Mouse (Mus musculus): ENCODE measurements around the gene Zfp119b. TPM values are rescaled to one million over a fixed set of nuclear protein-coding genes. Genes with fewer than 3 reads are reported as not detected.

Gene Zfp119b
- polyA plus RNA-seq, 1 experiment from 2014 or later: 6.7 TPM

GRCm38 (mm10) chr17:55969560-55969959 is 20.3 kb upstream of the Zfp119b start:
- H3K27ac ChIP-seq (ENCODE audit: low read length): peak overlapping the region; percentile 59
- no peaks in the 10 kb centered on the region for H3K9me3 ChIP-seq (ENCODE audit: control insufficient read depth, low read length)
- peaks cover 18% of the 10 kb centered on the region for H3K4me1 ChIP-seq (replicated peaks; ENCODE audit: control insufficient read depth, insufficient read depth, low read length)
- 32% methylated on average over 14 of the region's 14 CpGs for WGBS
- H3K9ac ChIP-seq (replicated peaks; ENCODE audit: low read depth, low read length): peak overlapping the region; percentile 95
- peaks cover 2% of the 10 kb centered on the region for H3K36me3 ChIP-seq (ENCODE audit: control insufficient read depth, insufficient read depth)
- ATAC-seq: peak; percentile 42
- H3K27me3 ChIP-seq (replicated peaks; ENCODE audit: control insufficient read depth, insufficient read depth, low read length): no peaks in the 10 kb centered on the region
- H3K4me3 ChIP-seq (replicated peaks; ENCODE audit: low read length): peak overlapping the region; percentile 78; the same call in 1 of the 2 replicates
- H3K4me2 ChIP-seq (ENCODE audit: low read length): peak overlapping the region; percentile 84

DNA sequence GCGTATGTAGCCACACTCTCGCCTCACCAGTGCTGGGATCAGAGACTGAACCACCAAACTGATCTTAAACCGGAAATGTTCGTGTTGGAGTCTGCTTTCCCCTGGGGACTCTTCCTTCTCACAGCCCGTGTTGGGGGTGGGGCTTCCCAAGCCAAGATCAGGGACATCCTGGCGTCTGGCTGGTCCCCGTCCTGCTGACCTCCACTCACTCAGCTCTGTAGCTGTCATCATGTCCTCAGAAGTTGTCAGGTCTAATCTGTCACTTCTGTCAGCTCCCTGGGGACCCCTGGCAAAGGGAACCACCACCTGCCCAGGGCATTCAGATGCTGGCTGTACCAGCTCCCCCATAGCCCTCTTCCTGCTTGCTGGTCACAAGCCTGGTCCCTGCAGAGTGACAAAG is 18.9 kb upstream of the Zfp119b start:
- H3K4me1 ChIP-seq (replicated peaks; ENCODE audit: control insufficient read depth, insufficient read depth, low read length): peaks cover 18% of the 10 kb centered on the region
- no peak overlapping the region for H3K4me3 ChIP-seq (replicated peaks; ENCODE audit: low read length)
- H3K9me3 ChIP-seq (ENCODE audit: control insufficient read depth, low read length): no peaks in the 10 kb centered on the region
- peak overlapping the region; percentile 30; the same call in 1 of the 2 replicates for H3K9ac ChIP-seq (replicated peaks; ENCODE audit: low read depth, low read length)
- H3K36me3 ChIP-seq (ENCODE audit: control insufficient read depth, insufficient read depth): peaks cover 2% of the 10 kb centered on the region
- H3K27ac ChIP-seq (ENCODE audit: low read length): no peak overlapping the region
- ATAC-seq: no peak
- 75% methylated on average over 7 of the region's 7 CpGs for WGBS
- H3K27me3 ChIP-seq (replicated peaks; ENCODE audit: control insufficient read depth, insufficient read depth, low read length): no peaks in the 10 kb centered on the region
- H3K4me2 ChIP-seq (ENCODE audit: low read length): no peak overlapping the region

GRCm38 (mm10) chr17:55967186-55967585 is 17.9 kb upstream of the Zfp119b start:
- ATAC-seq: no peak
- Histone ChIP-seq H3K4me1 (replicated peaks; ENCODE audit: control insufficient read depth, insufficient read depth, low read length) (peaks cover 18% of the 10 kb centered on the region), H3K36me3 (ENCODE audit: control insufficient read depth, insufficient read depth) (peaks cover 2% of the 10 kb centered on the region), H3K27ac (ENCODE audit: low read length) (no peak overlapping the region), H3K27me3 (replicated peaks; ENCODE audit: control insufficient read depth, insufficient read depth, low read length) (no peaks in the 10 kb centered on the region), H3K4me3 (replicated peaks; ENCODE audit: low read length) (no peak overlapping the region), H3K9me3 (ENCODE audit: control insufficient read depth, low read length) (no peaks in the 10 kb centered on the region), H3K4me2 (ENCODE audit: low read length) (no peak overlapping the region), H3K9ac (replicated peaks; ENCODE audit: low read depth, low read length) (no peak overlapping the region)
- WGBS: 93% methylated on average over 4 of the region's 4 CpGs

DNA sequence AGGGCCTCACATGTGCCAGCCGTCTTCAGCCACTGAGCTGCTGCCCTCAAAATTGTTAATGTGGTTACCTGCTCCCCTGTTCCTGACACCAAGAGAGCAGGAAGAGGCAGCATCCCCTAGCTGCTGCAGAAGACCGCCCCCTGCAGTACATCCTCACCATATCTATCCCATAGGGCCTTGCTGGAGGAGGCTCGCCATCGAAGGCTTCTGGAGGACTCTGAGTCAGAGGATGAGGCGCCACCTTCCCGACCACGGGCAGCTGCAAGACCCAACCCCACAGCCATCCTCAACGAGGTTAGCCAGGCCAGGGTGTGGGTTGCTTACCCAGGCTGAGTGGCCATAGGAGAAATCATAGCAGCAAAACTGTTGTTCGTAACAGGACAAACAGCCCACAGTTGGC is 15.7 kb upstream of the Zfp119b start:
- Histone ChIP-seq H3K4me1 (replicated peaks; ENCODE audit: control insufficient read depth, insufficient read depth, low read length) (peaks cover 9% of the 10 kb centered on the region), H3K4me3 (replicated peaks; ENCODE audit: low read length) (no peak overlapping the region), H3K4me2 (ENCODE audit: low read length) (no peak overlapping the region), H3K27ac (ENCODE audit: low read length) (no peak overlapping the region), H3K36me3 (ENCODE audit: control insufficient read depth, insufficient read depth) (peaks cover 2% of the 10 kb centered on the region), H3K9ac (replicated peaks; ENCODE audit: low read depth, low read length) (no peak overlapping the region), H3K27me3 (replicated peaks; ENCODE audit: control insufficient read depth, insufficient read depth, low read length) (no peaks in the 10 kb centered on the region), H3K9me3 (ENCODE audit: control insufficient read depth, low read length) (no peaks in the 10 kb centered on the region)
- ATAC-seq: no peak
- WGBS: 84% methylated on average over 9 of the region's 9 CpGs

GRCm38 (mm10) chr17:55964496-55964895 is 15.2 kb upstream of the Zfp119b start:
- no peak overlapping the region for H3K9ac ChIP-seq (replicated peaks; ENCODE audit: low read depth, low read length)
- no peak overlapping the region for H3K4me3 ChIP-seq (replicated peaks; ENCODE audit: low read length)
- H3K36me3 ChIP-seq (ENCODE audit: control insufficient read depth, insufficient read depth): peaks cover 2% of the 10 kb centered on the region
- 89% methylated on average over 10 of the region's 10 CpGs for WGBS
- H3K4me1 ChIP-seq (replicated peaks; ENCODE audit: control insufficient read depth, insufficient read depth, low read length): peaks cover 9% of the 10 kb centered on the region
- H3K27ac ChIP-seq (ENCODE audit: low read length): no peak overlapping the region
- no peaks in the 10 kb centered on the region for H3K9me3 ChIP-seq (ENCODE audit: control insufficient read depth, low read length)
- H3K27me3 ChIP-seq (replicated peaks; ENCODE audit: control insufficient read depth, insufficient read depth, low read length): no peaks in the 10 kb centered on the region
- H3K4me2 ChIP-seq (ENCODE audit: low read length): no peak overlapping the region
- ATAC-seq: no peak

DNA sequence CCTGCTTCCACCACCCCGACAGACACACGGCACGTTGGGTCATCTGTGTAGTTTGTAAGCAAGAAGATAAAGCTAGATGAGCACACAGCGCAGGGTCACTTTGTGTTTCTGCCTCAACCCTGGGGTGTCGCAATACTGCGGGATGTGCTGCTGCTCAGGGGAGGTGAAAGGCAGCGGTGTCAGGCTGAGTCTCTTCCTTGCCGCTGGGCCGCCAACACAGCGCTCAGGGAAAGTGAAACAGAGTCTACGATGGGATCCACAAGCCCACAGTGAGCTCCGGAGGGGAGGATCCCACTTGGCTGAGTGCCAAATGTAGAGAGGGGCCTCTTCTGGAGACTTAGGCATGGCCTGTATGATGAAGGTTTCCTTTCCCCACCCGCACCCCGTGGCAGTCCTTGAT is 13.9 kb upstream of the Zfp119b start:
- WGBS: 77% methylated on average over 14 of the region's 14 CpGs
- H3K4me2 ChIP-seq (ENCODE audit: low read length): no peak overlapping the region
- H3K27me3 ChIP-seq (replicated peaks; ENCODE audit: control insufficient read depth, insufficient read depth, low read length): no peaks in the 10 kb centered on the region
- H3K4me3 ChIP-seq (replicated peaks; ENCODE audit: low read length): no peak overlapping the region
- H3K27ac ChIP-seq (ENCODE audit: low read length): no peak overlapping the region
- H3K4me1 ChIP-seq (replicated peaks; ENCODE audit: control insufficient read depth, insufficient read depth, low read length): peaks cover 14% of the 10 kb centered on the region
- peaks cover 2% of the 10 kb centered on the region for H3K36me3 ChIP-seq (ENCODE audit: control insufficient read depth, insufficient read depth)
- H3K9ac ChIP-seq (replicated peaks; ENCODE audit: low read depth, low read length): no peak overlapping the region
- ATAC-seq: no peak
- no peaks in the 10 kb centered on the region for H3K9me3 ChIP-seq (ENCODE audit: control insufficient read depth, low read length)

DNA sequence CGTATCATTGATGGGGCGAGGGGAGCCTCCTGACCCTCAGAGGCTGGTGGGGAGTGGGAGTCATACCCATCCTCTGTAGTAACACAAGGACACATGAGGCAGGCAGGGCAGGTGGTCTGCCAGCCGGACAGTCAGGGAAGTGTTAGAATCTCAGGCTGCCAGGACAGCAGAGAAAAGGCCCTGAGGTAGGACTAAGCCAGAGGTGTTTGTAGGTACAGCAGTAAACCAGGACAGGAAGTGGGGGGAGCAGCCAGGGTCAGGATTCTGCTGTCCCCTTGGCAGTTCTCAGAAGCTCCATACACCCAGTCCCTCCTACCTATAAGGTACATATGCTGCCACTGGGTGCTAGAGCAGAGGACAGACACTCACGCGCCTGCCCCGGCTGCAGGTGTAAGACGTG is 12.3 kb upstream of the Zfp119b start:
- no peak overlapping the region for H3K4me2 ChIP-seq (ENCODE audit: low read length)
- 91% methylated on average over 7 of the region's 7 CpGs for WGBS
- no peak for ATAC-seq
- H3K9me3 ChIP-seq (ENCODE audit: control insufficient read depth, low read length): no peaks in the 10 kb centered on the region
- H3K36me3 ChIP-seq (ENCODE audit: control insufficient read depth, insufficient read depth): peaks cover 2% of the 10 kb centered on the region
- H3K9ac ChIP-seq (replicated peaks; ENCODE audit: low read depth, low read length): no peak overlapping the region
- H3K27ac ChIP-seq (ENCODE audit: low read length): no peak overlapping the region
- no peaks in the 10 kb centered on the region for H3K27me3 ChIP-seq (replicated peaks; ENCODE audit: control insufficient read depth, insufficient read depth, low read length)
- peaks cover 16% of the 10 kb centered on the region for H3K4me1 ChIP-seq (replicated peaks; ENCODE audit: control insufficient read depth, insufficient read depth, low read length)
- no peak overlapping the region for H3K4me3 ChIP-seq (replicated peaks; ENCODE audit: low read length)

DNA sequence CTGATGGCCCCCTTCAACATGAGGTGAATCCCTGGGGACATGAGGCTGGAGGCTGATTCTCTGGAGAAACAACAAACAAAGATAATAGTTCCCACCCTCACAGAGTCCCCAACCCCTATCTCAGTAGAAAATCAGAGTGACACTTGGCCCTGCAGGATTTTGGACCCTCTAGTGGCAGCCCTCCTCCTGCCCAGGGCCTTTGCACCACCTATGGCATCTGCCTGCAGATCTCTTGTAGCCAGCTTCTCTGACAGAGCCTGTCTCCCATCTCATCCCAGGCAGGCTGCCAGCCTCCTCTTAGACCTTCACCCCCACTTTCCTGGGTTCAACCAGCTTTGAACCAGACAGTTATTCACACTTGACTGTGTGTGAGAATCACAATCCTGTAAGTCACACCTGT is 11.5 kb upstream of the Zfp119b start:
- no peak for ATAC-seq

DNA sequence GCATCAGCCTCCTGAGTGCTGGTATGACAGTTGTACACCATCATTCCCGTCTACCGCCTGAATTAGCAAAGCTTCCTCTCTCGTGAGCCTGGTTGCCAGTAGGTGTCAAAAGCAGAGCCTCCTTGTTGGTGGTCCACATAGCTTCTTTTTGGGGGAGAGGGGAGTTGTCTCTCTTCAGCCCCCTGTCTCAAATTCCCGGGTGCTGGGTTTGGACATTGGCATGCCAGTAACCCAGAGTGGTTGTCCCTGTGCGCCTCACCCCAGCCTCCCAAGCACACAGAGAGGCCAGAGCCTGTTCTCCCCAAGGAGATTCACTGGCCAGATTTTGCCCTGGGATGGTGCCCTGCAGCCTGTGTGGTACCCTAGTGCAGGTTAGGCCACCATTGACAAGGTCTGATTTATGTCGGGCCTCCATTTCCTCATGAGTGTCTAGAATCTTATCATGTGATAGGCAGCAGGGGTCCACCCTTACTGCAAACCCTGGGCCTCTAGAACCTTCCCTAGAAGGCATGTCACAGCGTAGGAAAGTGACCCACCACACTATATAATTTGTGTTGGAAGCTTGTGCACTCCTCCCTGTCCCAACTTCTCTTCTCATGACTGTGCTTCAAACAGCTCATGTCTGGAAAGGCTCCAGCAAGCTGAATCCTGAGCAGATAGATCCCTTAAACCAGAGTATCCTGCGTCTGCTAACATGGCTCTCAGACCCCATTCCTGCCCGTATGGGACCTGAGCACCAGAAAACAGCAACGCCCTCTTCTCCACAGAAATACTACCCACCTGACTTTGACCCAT is 10.8 kb upstream of the Zfp119b start:
- Histone ChIP-seq H3K4me3 (replicated peaks; ENCODE audit: low read length) (peak overlapping the region; percentile 55), H3K9me3 (ENCODE audit: control insufficient read depth, low read length) (no peaks in the 10 kb centered on the region), H3K4me2 (ENCODE audit: low read length) (peak overlapping the region; percentile 61), H3K27me3 (replicated peaks; ENCODE audit: control insufficient read depth, insufficient read depth, low read length) (no peaks in the 10 kb centered on the region; the same call in 1 of the 2 replicates), H3K36me3 (ENCODE audit: control insufficient read depth, insufficient read depth) (peaks cover 2% of the 10 kb centered on the region; the same call in 1 of the 2 replicates), H3K4me1 (replicated peaks; ENCODE audit: control insufficient read depth, insufficient read depth, low read length) (peaks cover 21% of the 10 kb centered on the region), H3K27ac (ENCODE audit: low read length) (peak overlapping the region; percentile 95), H3K9ac (replicated peaks; ENCODE audit: low read depth, low read length) (peak overlapping the region; percentile 50)
- WGBS: 75% methylated on average over 10 of the region's 10 CpGs
- no peak for ATAC-seq

More for the DNA sequence above, 11.5 kb upstream of the Zfp119b start:
- Histone ChIP-seq H3K27ac (ENCODE audit: low read length) (no peak overlapping the region), H3K4me1 (replicated peaks; ENCODE audit: control insufficient read depth, insufficient read depth, low read length) (peaks cover 21% of the 10 kb centered on the region), H3K27me3 (replicated peaks; ENCODE audit: control insufficient read depth, insufficient read depth, low read length) (no peaks in the 10 kb centered on the region), H3K36me3 (ENCODE audit: control insufficient read depth, insufficient read depth) (peaks cover 2% of the 10 kb centered on the region; the same call in 1 of the 2 replicates), H3K4me2 (ENCODE audit: low read length) (no peak overlapping the region), H3K9me3 (ENCODE audit: control insufficient read depth, low read length) (no peaks in the 10 kb centered on the region), H3K4me3 (replicated peaks; ENCODE audit: low read length) (no peak overlapping the region), H3K9ac (replicated peaks; ENCODE audit: low read depth, low read length) (no peak overlapping the region)
